Mouse (Mus musculus): ENCODE results near the gene Ncf1.
A peak's percentile ranks its signal among the peaks of the same experiment; 100 is the strongest.

GRCm38 (mm10) chr5:134227574-134228248 is 1.7 kb downstream of the Ncf1 start:
- peak; percentile 38; the same call in 1 of the 2 replicates for TF ChIP-seq CTCF (IDR thresholded peaks at IDR 0.05; ENCODE audit: extremely low read depth, insufficient read depth, low read length)
- TF ChIP-seq POLR2A (IDR thresholded peaks at IDR 0.05; ENCODE audit: extremely low read depth, insufficient read depth, low read length) = no peak
